Mouse (Mus musculus): ENCODE results near the gene Atp13a2.

- TF ChIP-seq POLR2A (IDR thresholded peaks at IDR 0.05; ENCODE audit: borderline replicate concordance, extremely low read depth, insufficient read depth, insufficient read length, poor library complexity, severe bottlenecking) (peak; percentile 40; the same call in 1 of the 2 replicates), CTCF (IDR thresholded peaks at IDR 0.05; ENCODE audit: borderline replicate concordance, extremely low read depth, insufficient read depth, insufficient read length) (no peak)
These were observed 23.9 kb downstream of the Atp13a2 start for GRCm38 (mm10) chr4:141010526-141010925.

All from brain, embryonic 14.5 days (tissue).